Mouse (Mus musculus): Measurements from ENCODE around the gene Apoc4. TPM values are rescaled to one million over a fixed set of nuclear protein-coding genes. Genes with fewer than 3 reads are reported as not detected.

Gene Apoc4
- total RNA-seq, 2 experiments from 2014 or later: not detected

DNA sequence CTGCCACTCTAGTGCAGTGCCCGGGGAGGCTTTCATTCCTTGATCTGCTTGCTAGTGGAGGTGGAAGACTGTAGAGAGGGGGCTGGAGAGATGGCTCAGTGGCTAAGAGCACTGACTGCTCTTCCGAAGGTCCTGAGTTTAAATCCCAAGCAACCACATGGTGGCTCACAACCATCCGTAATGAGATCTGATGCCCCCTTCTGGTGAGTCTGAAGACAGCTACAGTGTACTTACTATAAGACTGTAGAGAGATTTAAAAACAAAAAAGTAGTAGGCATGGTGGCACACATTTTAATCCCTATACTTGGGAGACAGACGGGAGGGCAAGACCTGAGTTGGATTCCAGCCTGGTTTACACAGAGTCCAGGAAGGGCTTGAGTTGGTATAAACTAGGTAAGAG lies 31.1 kb upstream of the Apoc4 start:
- TF ChIP-seq CTCF (conservative IDR thresholded peaks at IDR 0.05): peak; percentile 77
- Histone ChIP-seq H3K27ac (no peak overlapping the region), H3K4me3 (no peak overlapping the region)
- peak in 1 of 2 experiments; percentile 47 for DNase-seq (ENCODE audit: low spot score in 2 of 2)

DNA sequence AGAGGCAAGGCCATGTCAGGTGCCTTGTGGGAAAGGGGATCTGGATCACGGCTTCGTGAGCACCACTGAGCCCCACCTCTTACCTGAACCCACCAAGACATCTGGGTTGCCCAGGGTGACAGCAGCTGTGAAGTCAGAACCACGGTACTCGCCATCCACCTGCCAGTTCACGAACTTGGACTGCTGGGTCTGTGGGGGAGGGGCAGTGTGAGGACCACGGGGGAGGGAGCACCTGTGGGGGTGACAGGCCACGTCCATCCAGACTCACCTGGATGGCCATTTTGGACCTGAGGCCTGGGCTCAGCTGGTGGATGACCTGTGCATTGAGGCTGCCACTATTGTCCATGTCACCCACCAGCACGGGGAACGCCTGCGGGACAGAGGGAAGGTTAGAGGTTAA lies 29.4 kb upstream of the Apoc4 start:
- no peak for TF ChIP-seq CTCF (conservative IDR thresholded peaks at IDR 0.05)
- H3K27ac ChIP-seq: no peak overlapping the region
- H3K4me3 ChIP-seq: no peak overlapping the region
- DNase-seq (ENCODE audit: low spot score in 2 of 2): no peak

DNA sequence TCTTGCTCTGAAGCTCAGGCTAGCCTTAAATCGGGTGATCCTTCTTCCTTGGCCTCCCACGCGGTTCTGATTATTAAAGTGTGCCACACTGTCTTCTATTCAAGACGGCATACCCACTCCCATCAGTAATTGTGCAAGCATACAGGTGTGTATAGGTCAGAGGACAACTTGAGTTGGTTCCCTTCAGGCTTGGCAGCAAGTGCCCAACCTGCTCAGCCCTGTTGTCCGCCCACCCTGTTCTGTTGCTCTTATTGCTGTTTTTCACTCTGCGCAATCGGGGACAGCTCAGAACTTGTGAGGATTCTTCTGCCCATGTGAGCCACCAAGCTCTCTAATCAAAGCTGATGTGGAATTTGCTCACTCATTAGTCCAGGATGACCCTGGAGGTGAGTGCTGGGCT lies 24.0 kb upstream of the Apoc4 start:
- TF ChIP-seq CTCF (conservative IDR thresholded peaks at IDR 0.05): no peak
- no peak overlapping the region for H3K27ac ChIP-seq
- no peak overlapping the region for H3K4me3 ChIP-seq
- no peak for DNase-seq (ENCODE audit: low spot score in 2 of 2)

DNA sequence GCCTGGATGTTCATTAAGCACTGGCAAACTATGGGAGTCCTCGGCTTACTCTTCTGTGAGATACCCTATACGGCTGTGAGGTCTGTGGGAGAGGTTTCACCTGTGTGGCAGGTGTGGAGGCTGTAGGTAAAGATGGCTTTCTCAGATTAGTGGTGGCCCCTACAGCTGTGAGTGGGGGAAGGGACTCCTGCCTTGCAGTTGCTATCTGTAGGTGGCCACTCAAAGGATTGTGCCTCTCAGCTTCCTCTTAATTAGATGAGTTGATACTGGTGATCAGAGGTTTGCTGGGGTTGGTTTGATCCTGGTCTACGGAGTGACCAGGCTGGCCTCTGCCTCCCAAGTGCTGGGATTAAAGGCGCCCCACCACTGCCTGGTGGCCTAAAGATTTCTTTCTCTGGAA lies 23.2 kb upstream of the Apoc4 start:
- Histone ChIP-seq H3K4me3 (no peak overlapping the region), H3K27ac (no peak overlapping the region)
- no peak for DNase-seq (ENCODE audit: low spot score in 2 of 2)
- TF ChIP-seq CTCF (conservative IDR thresholded peaks at IDR 0.05): no peak

DNA sequence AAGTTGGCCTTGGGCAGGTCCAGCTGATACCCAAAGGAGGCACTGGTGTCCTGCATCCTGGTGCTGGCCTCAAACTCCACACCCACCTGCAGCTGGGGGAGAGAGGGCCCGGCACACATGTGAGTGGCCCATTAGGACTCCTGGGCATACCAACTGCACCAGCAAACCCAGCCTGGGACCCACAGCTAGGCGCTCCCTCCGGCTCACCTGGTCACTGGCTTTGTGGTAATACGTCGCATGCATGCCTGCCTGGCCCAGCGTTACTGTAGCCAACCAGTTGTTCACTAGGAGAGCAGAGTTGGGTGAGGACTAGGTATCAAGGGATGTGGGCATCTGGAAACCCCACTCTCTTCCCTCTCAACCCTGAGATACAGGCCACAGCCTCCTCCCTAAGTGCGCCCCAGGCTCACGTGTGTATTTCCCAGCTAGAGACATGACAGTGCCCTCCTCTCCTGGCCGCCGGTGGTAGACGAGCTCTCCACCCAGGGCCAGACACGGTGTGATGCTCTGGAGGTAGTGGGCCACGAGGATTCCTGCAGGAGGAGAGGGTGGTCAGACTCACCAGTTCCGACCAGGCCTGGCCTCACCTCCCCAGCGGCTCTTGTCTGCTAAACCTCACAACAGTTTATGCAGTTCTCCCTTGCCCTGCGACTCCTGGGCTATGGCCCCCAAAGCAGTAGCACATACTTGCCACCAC lies 21.7 kb upstream of the Apoc4 start:
- TF ChIP-seq CTCF (conservative IDR thresholded peaks at IDR 0.05): no peak
- no peak for DNase-seq (ENCODE audit: low spot score in 2 of 2)
- Histone ChIP-seq H3K4me3 (no peak overlapping the region), H3K27ac (no peak overlapping the region)

DNA sequence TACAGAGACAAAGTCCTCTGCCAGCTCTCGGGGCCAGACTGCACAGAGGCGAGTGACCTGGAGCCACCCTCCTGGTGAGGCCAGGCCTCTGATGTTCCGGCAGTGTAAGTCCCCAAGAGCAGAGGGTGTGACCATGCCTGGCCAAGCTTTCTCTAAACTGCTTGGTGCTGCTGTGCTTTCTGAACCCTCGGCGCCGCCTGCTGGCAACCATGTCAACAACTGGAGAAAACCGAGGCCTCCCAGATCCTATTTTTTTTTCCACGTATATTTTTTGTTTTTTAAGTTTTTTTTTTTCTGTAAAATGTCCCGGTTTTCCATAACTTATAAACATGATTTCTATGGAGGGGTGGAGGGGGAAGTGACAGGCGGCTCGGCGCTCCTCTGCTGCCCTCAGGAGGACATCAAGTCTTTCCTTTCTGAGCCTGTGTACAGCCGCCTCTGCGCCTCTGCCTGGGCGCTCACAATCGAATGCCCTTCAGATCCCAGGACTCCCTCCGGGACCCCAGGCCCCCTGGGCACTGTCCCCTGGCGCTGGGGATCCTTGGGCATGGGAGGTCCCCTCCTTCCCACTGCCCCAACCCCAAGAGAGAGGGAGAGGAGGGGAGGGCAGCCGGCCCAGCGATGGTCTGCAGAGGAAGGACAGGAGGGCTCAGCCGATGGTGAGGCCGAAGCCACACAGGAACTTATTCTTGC lies 19.9 kb upstream of the Apoc4 start:
- H3K27ac ChIP-seq: peak overlapping the region; percentile 91

DNA sequence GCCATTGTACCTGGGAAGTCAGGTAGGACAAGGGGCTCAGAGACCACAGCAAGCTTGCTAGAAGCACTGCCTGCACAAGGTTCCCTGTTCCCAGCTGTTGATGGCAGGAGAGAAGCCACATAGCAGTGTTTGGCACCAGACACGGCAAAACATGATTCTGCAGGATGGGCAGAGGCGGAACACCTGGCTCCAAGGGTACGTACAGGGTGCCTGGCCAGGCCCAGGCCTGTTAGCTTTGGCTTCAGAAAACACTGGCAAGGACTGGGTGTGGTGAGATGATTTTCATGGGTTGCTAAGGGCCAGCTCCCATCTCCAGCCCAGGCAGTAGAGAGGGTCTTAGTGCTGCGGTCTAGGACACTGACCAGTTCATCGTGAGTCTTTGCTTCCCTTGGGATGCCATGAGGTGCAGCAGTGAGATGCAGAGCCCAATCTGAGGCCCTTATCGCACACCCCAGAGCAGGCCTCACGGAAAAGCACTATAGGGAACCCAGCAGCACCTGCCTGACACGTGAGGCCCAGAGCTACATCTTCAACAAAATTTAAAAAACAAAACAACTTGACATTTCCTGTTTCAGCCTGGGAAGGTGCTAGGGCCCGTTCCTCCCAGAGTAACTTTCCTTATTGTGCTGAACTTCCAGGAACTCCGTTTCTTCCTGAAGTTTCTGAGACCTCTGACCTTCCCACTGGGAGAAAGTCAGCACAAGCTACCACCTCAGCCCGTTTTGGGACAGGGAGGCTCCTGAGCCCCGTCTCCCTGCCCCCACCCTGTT lies 19.2 kb upstream of the Apoc4 start:
- Histone ChIP-seq H3K4me3 (no peak overlapping the region), H3K27ac (peak overlapping the region; percentile 91)
- TF ChIP-seq CTCF (conservative IDR thresholded peaks at IDR 0.05): no peak
- no peak for DNase-seq (ENCODE audit: low spot score in 2 of 2)

More for the DNA sequence above, 19.9 kb upstream of the Apoc4 start:
- no peak overlapping the region for H3K4me3 ChIP-seq
- DNase-seq (ENCODE audit: low spot score in 2 of 2): peak; percentile 66 to 72
- peak; percentile 85 for TF ChIP-seq CTCF (conservative IDR thresholded peaks at IDR 0.05)

DNA sequence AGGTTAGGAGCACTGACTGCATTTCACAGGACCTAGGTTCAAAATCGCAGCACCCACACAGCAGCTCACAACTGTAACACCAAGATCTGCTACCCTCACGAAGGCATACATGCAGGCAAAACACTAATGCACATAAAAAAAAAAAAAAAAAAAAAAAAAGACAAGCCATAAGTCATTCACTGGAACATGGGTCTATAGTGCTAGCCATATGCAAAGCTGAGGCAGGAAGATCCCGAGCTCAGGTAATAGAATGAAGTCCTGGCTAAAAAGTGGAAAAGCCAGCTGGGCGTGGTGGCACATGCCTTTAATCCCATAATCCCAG lies 18.5 kb upstream of the Apoc4 start:
- no peak for DNase-seq (ENCODE audit: low spot score in 2 of 2)
- no peak for TF ChIP-seq CTCF (conservative IDR thresholded peaks at IDR 0.05)
- no peak overlapping the region; the same call in 1 of the 2 replicates for H3K4me3 ChIP-seq
- H3K27ac ChIP-seq: peak overlapping the region; percentile 91

DNA sequence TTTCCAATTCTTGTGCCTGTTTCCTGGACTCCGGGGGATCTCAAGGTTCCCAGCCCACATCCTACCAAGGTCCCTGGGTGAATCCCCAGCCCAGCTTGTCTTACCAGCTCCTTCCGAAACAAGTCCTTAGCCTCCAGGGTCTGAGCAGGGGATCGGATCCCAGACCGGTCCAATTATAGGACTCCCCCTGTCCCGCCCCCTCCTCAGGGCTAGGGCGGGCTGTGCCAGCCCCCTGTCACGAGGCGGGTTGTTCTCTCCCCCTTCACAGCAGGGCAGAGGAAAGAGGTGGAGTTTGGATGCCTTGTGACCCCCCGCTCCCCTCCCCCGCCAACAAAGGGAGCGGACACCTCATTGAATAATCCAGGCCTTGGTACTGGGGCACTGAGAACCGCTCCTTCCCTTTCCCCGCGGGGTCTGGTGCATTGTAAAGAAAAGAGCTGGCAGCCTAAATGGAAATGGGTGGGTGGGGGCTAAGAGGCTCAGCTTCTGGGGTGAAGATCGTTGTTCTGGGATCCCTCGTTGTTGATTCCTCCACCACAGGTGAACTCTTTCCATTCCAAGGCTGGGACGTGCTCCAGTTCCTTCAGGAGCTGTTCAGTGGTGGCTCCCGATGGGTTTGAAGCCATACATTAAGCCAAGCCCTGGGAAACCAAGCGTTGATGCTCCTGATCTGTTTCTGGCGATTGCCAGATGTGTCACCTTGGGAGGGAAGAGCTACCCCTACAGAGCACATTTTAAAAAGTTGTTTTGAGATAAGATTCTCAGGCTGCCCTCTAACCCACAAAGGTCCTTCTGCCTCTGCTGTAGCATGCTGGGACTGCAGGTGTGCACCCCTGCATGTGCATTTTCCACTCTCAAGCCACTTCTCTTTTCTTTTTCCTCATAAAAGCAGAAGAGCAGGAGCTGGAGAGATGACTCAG lies 17.9 kb upstream of the Apoc4 start, which contains the start of gene Apoe:
Gene Apoe (minus strand): TSS at position 282 of the 920 bp plus-strand sequence.
- Histone ChIP-seq H3K27ac (peak within 1 kb of the TSS; percentile 91), H3K4me3 (peak within 1 kb of the TSS; percentile 60)
- DNase-seq (ENCODE audit: low spot score in 2 of 2): peak; percentile 60 to 86
- no peak for TF ChIP-seq CTCF (conservative IDR thresholded peaks at IDR 0.05)

DNA sequence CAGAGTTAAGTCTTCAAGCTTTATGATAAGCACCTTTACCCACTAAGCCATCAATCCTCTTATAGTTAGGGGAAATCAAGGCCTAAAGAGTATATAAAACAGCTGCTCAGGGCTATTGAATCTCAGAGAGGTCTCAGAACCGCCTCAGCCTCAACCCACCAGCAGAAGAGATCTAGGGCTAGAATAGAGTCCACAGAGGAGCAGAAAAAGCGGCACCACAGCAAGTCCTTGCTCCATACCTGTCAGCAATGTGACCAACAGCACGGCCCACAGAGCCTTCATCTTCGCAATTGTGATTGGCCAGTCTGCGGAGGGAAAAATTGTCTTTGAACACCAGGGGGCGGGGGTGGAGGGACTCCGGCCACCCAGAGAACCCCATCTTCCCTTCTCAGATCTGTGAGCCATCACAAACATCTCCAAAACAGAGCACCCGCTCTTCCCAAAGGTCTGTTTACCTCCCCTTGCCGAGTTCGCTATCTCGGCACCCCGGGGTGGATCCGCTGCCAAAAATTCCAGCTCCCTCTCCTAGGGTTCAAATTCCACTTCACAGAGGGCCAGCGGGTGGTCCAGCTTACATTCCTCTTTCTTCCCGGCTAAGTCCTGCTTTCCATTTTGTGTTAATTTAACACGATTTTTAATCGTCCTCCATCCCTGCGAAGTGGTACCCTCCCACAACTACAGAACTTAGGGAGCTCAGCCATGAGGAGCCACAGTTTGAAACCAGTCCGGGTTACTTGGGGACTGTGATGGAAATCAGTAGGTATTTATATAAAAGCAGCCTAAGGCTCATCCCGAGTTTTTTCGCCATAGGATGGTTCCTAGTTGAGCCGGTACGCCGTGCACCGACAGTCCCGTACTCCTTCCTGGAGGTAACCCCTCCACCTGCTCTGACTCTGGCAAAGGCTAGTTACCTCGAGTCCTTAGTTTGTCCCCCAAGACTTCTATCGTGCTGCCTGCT lies 16.9 kb upstream of the Apoc4 start:
- Histone ChIP-seq H3K27ac (peak overlapping the region; percentile 91), H3K4me3 (peak overlapping the region; percentile 60)
- TF ChIP-seq CTCF (conservative IDR thresholded peaks at IDR 0.05): peak; percentile 52
- DNase-seq (ENCODE audit: low spot score in 2 of 2): no peak

DNA sequence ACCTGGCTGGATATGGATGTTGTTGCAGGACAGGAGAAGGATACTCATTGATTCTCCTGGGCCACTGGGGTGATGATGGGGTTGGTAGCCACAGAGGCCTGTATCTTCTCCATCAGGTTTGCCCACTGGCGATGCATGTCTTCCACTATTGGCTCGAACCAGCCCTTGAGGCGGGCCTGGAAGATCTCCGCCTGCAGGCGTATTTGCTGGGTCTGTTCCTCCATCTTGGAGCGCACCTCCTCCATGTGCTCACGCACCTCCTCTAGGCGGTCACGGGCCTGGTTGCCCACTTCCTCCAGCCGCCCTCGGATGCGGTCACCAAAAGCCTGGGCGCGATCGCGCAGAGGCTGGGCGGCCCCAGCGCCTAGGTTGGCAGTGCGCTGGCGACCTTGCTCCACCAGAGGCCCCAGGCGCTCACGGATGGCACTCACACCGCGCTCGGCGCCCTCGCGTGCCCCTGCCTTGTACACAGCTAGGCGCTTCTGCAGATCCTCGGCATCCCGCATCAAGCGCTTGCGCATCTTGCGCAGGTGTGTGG lies 15.1 kb upstream of the Apoc4 start:
- TF ChIP-seq CTCF (conservative IDR thresholded peaks at IDR 0.05): no peak
- H3K4me3 ChIP-seq: peak overlapping the region; percentile 60
- no peak for DNase-seq (ENCODE audit: low spot score in 2 of 2)
- H3K27ac ChIP-seq: peak overlapping the region; percentile 91; the same call in 1 of the 2 replicates

Data from layer of hippocampus, adult 2 months (tissue).